Mouse (Mus musculus) retina, postnatal 7 days (tissue): Measurements from ENCODE around the gene Vstm2l.

Source experiments
- DNase-seq: peaks from one replicate; pipeline ENCODE4 v3.0.0-alpha.2; 2012; ENCODE audit warnings: low read depth, low spot score

The Vstm2l gene

GRCm38 (mm10) chr2:157914105-157914764, at the start of gene Vstm2l:
Vstm2l (plus strand) TSS chr2:157914653.
- peak; percentile 77 for DNase-seq

GRCm38 (mm10) chr2:157867126-157867525, 47.3 kb upstream of the Vstm2l start:
- no peak for DNase-seq

GRCm38 (mm10) chr2:157870247-157870646, 44.2 kb upstream of the Vstm2l start:
- DNase-seq = no peak

GRCm38 (mm10) chr2:157873223-157873622, 41.2 kb upstream of the Vstm2l start:
- DNase-seq = no peak

GRCm38 (mm10) chr2:157873691-157874090, 40.8 kb upstream of the Vstm2l start:
- DNase-seq = no peak

GRCm38 (mm10) chr2:157875111-157875510, 39.3 kb upstream of the Vstm2l start:
- DNase-seq = no peak

- DNase-seq = no peak
These were observed 37.1 kb upstream of the Vstm2l start for GRCm38 (mm10) chr2:157877394-157877793.

- DNase-seq = no peak
These were observed 36.5 kb upstream of the Vstm2l start for GRCm38 (mm10) chr2:157877967-157878366.

GRCm38 (mm10) chr2:157881939-157882338, 32.5 kb upstream of the Vstm2l start:
- DNase-seq = no peak

- DNase-seq = no peak
These were observed 27.0 kb upstream of the Vstm2l start for GRCm38 (mm10) chr2:157887275-157888025.

GRCm38 (mm10) chr2:157891166-157891565, 23.3 kb upstream of the Vstm2l start:
- no peak for DNase-seq

GRCm38 (mm10) chr2:157897131-157897530, 17.3 kb upstream of the Vstm2l start:
- no peak for DNase-seq

- DNase-seq = peak; percentile 31
These were observed 1.2 kb upstream of the Vstm2l start for GRCm38 (mm10) chr2:157913204-157913636.

GRCm38 (mm10) chr2:157913705-157914104, 748 bp upstream of the Vstm2l start:
- peak; percentile 39 for DNase-seq

- no peak for DNase-seq
These were observed 550 bp downstream of the Vstm2l start for GRCm38 (mm10) chr2:157914889-157915517.

- DNase-seq = no peak
These were observed 4.1 kb downstream of the Vstm2l start for GRCm38 (mm10) chr2:157918529-157918928.

- DNase-seq = no peak
These were observed 7.1 kb downstream of the Vstm2l start for GRCm38 (mm10) chr2:157921551-157921950.

- no peak for DNase-seq
These were observed 9.0 kb downstream of the Vstm2l start for GRCm38 (mm10) chr2:157923406-157923805.

- no peak for DNase-seq
These were observed 10.1 kb downstream of the Vstm2l start for GRCm38 (mm10) chr2:157924504-157924903.

- DNase-seq = no peak
These were observed 12.0 kb downstream of the Vstm2l start for GRCm38 (mm10) chr2:157926502-157926901.

- DNase-seq = no peak
These were observed 12.5 kb downstream of the Vstm2l start for GRCm38 (mm10) chr2:157926927-157927326.

- no peak for DNase-seq
These were observed 12.9 kb downstream of the Vstm2l start for GRCm38 (mm10) chr2:157927397-157927796.

GRCm38 (mm10) chr2:157927815-157928214, 13.4 kb downstream of the Vstm2l start:
- DNase-seq = peak; percentile 45
